Mouse (Mus musculus) Patski (cell line): ENCODE data around the gene Ethe1. TPM values are rescaled to one million over a fixed set of nuclear protein-coding genes. Genes with fewer than 3 reads are reported as not detected.

Experiments used
- ATAC-seq: fragments of 100-300 bp; one replicate; pipeline ENCODE4 v1.8.0; 2021
- CTCF ChIA-PET: fragments of 350-600 bp; sonication (Branson Sonifier 250); formaldehyde crosslinking; loops from one replicate; lab custom pipeline; 2022; ENCODE audit warnings: inconsistent platforms; lab: Charles Lee
- POLR2A ChIA-PET: fragments of 350-600 bp; sonication (Branson Sonifier 250); formaldehyde crosslinking; loops from one replicate; lab custom pipeline; 2022; ENCODE audit warnings: antibody characterized with exemption, inconsistent platforms; lab: Charles Lee
- DNase-seq: peaks from one replicate; pipeline ENCODE4 v3.0.0-alpha.2; 2011; ENCODE audit warnings: low read depth, low spot score
- H3K27me3 ChIP-seq: fragments of 371-371 bp; one replicate; pipeline ENCODE4 v1.5.1; 2021
- CTCF ChIP-seq: fragments of 100-300 bp; IDR thresholded peaks from one replicate; pipeline ENCODE4 v1.5.1; 2021
- in situ Hi-C: fragments of 300-500 bp; cut with MboI; formaldehyde crosslinking; loops from 3 replicates; pipeline ENCODE4 v1.11.1; 2018; ENCODE audit warnings: low pct_unique_long_range_greater_than_20kb, mixed read lengths
- polyA plus RNA-seq: library from polyadenylated mRNA; unstranded; gene quantifications from one replicate; pipeline ENCODE4 v1.2.3, GENCODE M21; 2021

Gene Ethe1
- polyA plus RNA-seq, 1 experiment from 2014 or later, result 74.5 TPM

- CTCF ChIA-PET, result interaction anchor here (1.3 kb wide), 1 partner anchor 29 kb away, joined by 6 read pairs; no protein-coding TSS in a partner anchor
- no peak for ATAC-seq
- POLR2A ChIA-PET, result no interaction called here
- DNase-seq, result no peak
- in situ Hi-C loops, result no loop called here
- no peaks in the 10 kb centered on the region for H3K27me3 ChIP-seq
- TF ChIP-seq CTCF, result no peak
These were observed 35.6 kb downstream of the Ethe1 start for GRCm38 (mm10) chr7:24622967-24623366.

GRCm38 (mm10) chr7:24628685-24629610 lies 41.6 kb downstream of the Ethe1 start:
- ChIA-PET POLR2A (no interaction called here), CTCF (interaction anchor here (1.1 to 1.5 kb wide), 2 partner anchors 10 to 34 kb away, joined by 3 to 5 read pairs; no protein-coding TSS in a partner anchor)
- DNase-seq, result no peak
- TF ChIP-seq CTCF, result no peak
- H3K27me3 ChIP-seq, result no peaks in the 10 kb centered on the region
- in situ Hi-C loops, result no loop called here
- no peak for ATAC-seq

GRCm38 (mm10) chr7:24629672-24630071 lies 42.3 kb downstream of the Ethe1 start:
- ChIA-PET CTCF (no interaction called here), POLR2A (no interaction called here)
- in situ Hi-C loops, result no loop called here
- no peak for TF ChIP-seq CTCF
- H3K27me3 ChIP-seq, result no peaks in the 10 kb centered on the region
- ATAC-seq (no peak), DNase-seq (no peak)

- ATAC-seq (no peak), DNase-seq (no peak)
- ChIA-PET CTCF (no interaction called here), POLR2A (no interaction called here)
- H3K27me3 ChIP-seq, result no peaks in the 10 kb centered on the region
- no peak for TF ChIP-seq CTCF
- in situ Hi-C loops, result no loop called here
These were observed 43.0 kb downstream of the Ethe1 start for GRCm38 (mm10) chr7:24630116-24630880.

GRCm38 (mm10) chr7:24636264-24636663 lies 48.9 kb downstream of the Ethe1 start, which contains the start of gene Lypd3:
Lypd3 (plus strand) TSS chr7:24636550.
- in situ Hi-C loops, result no loop called here
- ATAC-seq, result no peak
- CTCF ChIA-PET, result interaction anchor here (1.6 kb wide), 1 partner anchor 35 kb away, joined by 4 read pairs; no protein-coding TSS in a partner anchor
- DNase-seq, result no peak
- POLR2A ChIA-PET, result interaction anchor here (0.9 kb wide), 1 partner anchor 36 kb away, joined by 3 read pairs; no protein-coding TSS in a partner anchor
- H3K27me3 ChIP-seq, result peaks cover 19% of the 10 kb centered on the region
- TF ChIP-seq CTCF, result no peak

- TF ChIP-seq CTCF, result no peak
- in situ Hi-C loops, result no loop called here
- CTCF ChIA-PET, result interaction anchor here (1.4 kb wide), 1 partner anchor 36 kb away, joined by 6 read pairs; no protein-coding TSS in a partner anchor
- no peak for ATAC-seq
- DNase-seq, result no peak
- H3K27me3 ChIP-seq, result peaks cover 19% of the 10 kb centered on the region
- POLR2A ChIA-PET, result no interaction called here
These were observed 49.7 kb downstream of the Ethe1 start for GRCm38 (mm10) chr7:24637046-24637445.

- POLR2A ChIA-PET, result interaction anchor here (1.1 kb wide), 1 partner anchor 527 kb away, joined by 5 read pairs; no protein-coding TSS in a partner anchor
- in situ Hi-C loops, result no loop called here
- no peak for DNase-seq
- CTCF ChIA-PET, result interaction anchor here (1.2 to 1.4 kb wide), 3 partner anchors 15 to 37 kb away, joined by 4 to 6 read pairs (median 5); no protein-coding TSS in a partner anchor
- ATAC-seq, result no peak
- peaks cover 19% of the 10 kb centered on the region for H3K27me3 ChIP-seq
- no peak for TF ChIP-seq CTCF
These were observed 50.9 kb downstream of the Ethe1 start for GRCm38 (mm10) chr7:24638026-24638856.

- no peak for DNase-seq
- ChIA-PET CTCF (no interaction called here), POLR2A (no interaction called here)
- no peak for ATAC-seq
- H3K27me3 ChIP-seq, result peaks cover 19% of the 10 kb centered on the region
- in situ Hi-C loops, result no loop called here
- no peak for TF ChIP-seq CTCF
These were observed 53.1 kb downstream of the Ethe1 start for GRCm38 (mm10) chr7:24640450-24640849.

- in situ Hi-C loops, result no loop called here
- H3K27me3 ChIP-seq, result peaks cover 13% of the 10 kb centered on the region
- ChIA-PET POLR2A (no interaction called here), CTCF (interaction anchor here (0.7 to 3.0 kb wide), 6 partner anchors 11 to 50 kb away, joined by 3 to 21 read pairs (median 5); no protein-coding TSS in a partner anchor)
- peak; percentile 82 for TF ChIP-seq CTCF
- no peak for DNase-seq
- ATAC-seq, result no peak
These were observed 55.1 kb downstream of the Ethe1 start for GRCm38 (mm10) chr7:24642491-24642890.
